Mouse (Mus musculus) liver, postnatal 0 days (tissue): ENCODE data around the gene Gm6763. TPM values are rescaled to one million over a fixed set of nuclear protein-coding genes. Genes with fewer than 3 reads are reported as not detected.
"Not testable (repeated sequence)": the region's sequence is repeated elsewhere in the genome, so short reads cannot be mapped to it uniquely, and the experiment has no call there.

Experiments used
- ATAC-seq: fragments of 200-750 bp; cut with Nextera tagmentation; 2 replicates; pipeline ENCODE4 v1.8.0; 2017; ENCODE audit warnings: mild to moderate bottlenecking, moderate library complexity
- DNase-seq: peaks from one replicate; pipeline ENCODE4 v3.0.0-alpha.2; 2016
- H3K27ac ChIP-seq: fragments of 300-500 bp; sonication (generic); 2 replicates; pipeline ENCODE4 v1.5.1; 2014; ENCODE audit warnings: antibody characterized with exemption, moderate library complexity, mild to moderate bottlenecking, low read depth
- H3K27me3 ChIP-seq: fragments of 300-500 bp; sonication (generic); 2 replicates; pipeline ENCODE4 v1.6.1; 2014; ENCODE audit warnings: low read length, control low read depth, mixed read lengths; ENCODE audit not compliant: insufficient read depth
- H3K36me3 ChIP-seq: fragments of 300-500 bp; sonication (generic); replicated peaks from 2 replicates; pipeline ENCODE4 v1.6.1; 2014; ENCODE audit warnings: mild to moderate bottlenecking, control low read depth, low read length, moderate library complexity, mixed read lengths; ENCODE audit not compliant: insufficient read depth
- H3K4me1 ChIP-seq: fragments of 300-500 bp; sonication (generic); 2 replicates; pipeline ENCODE4 v1.6.1; 2014; ENCODE audit warnings: antibody characterized with exemption, mild to moderate bottlenecking, control low read depth; ENCODE audit not compliant: insufficient read depth
- H3K4me2 ChIP-seq: fragments of 300-500 bp; sonication (generic); 2 replicates; pipeline ENCODE4 v1.6.1; 2014; ENCODE audit warnings: low read depth, mild to moderate bottlenecking, low read length, moderate library complexity, mixed read lengths
- H3K4me3 ChIP-seq: fragments of 300-500 bp; sonication (generic); 2 replicates; pipeline ENCODE4 v1.5.1; 2014; ENCODE audit warnings: low read depth, low read length
- H3K9ac ChIP-seq: fragments of 300-500 bp; sonication (generic); replicated peaks from 2 replicates; pipeline ENCODE4 v1.6.1; 2014; ENCODE audit warnings: mild to moderate bottlenecking, moderate library complexity
- H3K9me3 ChIP-seq: fragments of 300-500 bp; sonication (generic); 2 replicates; pipeline ENCODE4 v1.6.1; 2016; ENCODE audit warnings: mild to moderate bottlenecking, control low read depth, low read length, mixed read lengths
- CTCF ChIP-seq: sonication (generic); IDR thresholded peaks from 2 replicates; pipeline ENCODE4 v1.5.1; 2016; ENCODE audit warnings: antibody characterized with exemption, low read depth
- EP300 ChIP-seq: IDR thresholded peaks from 2 replicates; pipeline ENCODE4 v1.6.1; 2016; ENCODE audit warnings: antibody characterized with exemption, low read depth, mild to moderate bottlenecking
- WGBS: fragments of 180-500 bp; shearing (Covaris S2); extraction: QIAGEN DNeasy Blood & Tissue Kit; methylation state at CpG from one replicate; pipeline ENCODE4 v1.1.7; 2014; ENCODE audit not compliant: insufficient replicate concordance; 5-methylcytosine and 5-hydroxymethylcytosine counted together
- polyA plus RNA-seq: library from polyadenylated mRNA; unstranded; fragments of >200 nt; fragmentation: Nextera tagmentation; extraction: Ambion mirVana; gene quantifications from 2 replicates; pipeline ENCODE4 v1.2.1, GENCODE M21; 2015

Gm6763 gene
- not detected in 2 replicates for polyA plus RNA-seq

- not testable (repeated sequence) for H3K27ac ChIP-seq, H3K27me3 ChIP-seq, H3K36me3 ChIP-seq, DNase-seq, H3K4me2 ChIP-seq, H3K4me1 ChIP-seq, H3K9ac ChIP-seq, ATAC-seq, H3K9me3 ChIP-seq, H3K4me3 ChIP-seq
- WGBS: no CpG with 5 or more reads among the region's 3 CpGs
These were observed at the start of gene Gm6763 for GRCm38 (mm10) chr10:104151197-104151596. Gm6763 (plus strand) TSS chr10:104151497.

DNA sequence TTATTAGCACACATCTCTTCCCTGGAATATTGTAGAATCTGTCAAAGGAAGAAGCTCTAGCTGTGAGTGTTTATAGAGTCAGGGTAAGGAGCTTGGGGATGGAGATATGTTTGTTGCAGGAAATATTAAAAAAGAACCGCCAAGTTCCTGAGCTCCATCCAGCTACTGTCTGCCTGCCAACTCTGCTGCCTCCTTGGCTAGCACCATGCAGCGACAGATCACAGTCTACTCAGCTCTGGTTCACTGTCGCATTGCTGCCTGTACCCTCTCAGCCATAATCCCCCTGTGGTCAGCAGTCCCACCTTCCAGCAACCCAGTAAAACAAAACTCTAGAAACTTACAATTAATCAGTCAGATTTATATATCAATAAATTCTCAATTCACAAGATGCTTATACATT lies 41.3 kb upstream of the Gm6763 start:
- Histone ChIP-seq H3K4me3 (no peak overlapping the region), H3K4me1 (no peaks in the 10 kb centered on the region), H3K27me3 (no peaks in the 10 kb centered on the region), H3K4me2 (no peak overlapping the region), H3K9ac (no peak overlapping the region), H3K36me3 (no peaks in the 10 kb centered on the region), H3K27ac (no peak overlapping the region), H3K9me3 (no peaks in the 10 kb centered on the region)
- DNase-seq (no peak), ATAC-seq (no peak)
- TF ChIP-seq EP300 (no peak), CTCF (no peak)
- WGBS: 77% methylated on average over 3 of the region's 3 CpGs

- Histone ChIP-seq H3K27me3 (no peaks in the 10 kb centered on the region), H3K36me3 (no peaks in the 10 kb centered on the region), H3K4me3 (no peak overlapping the region), H3K9ac (no peak overlapping the region), H3K27ac (no peak overlapping the region), H3K4me2 (no peak overlapping the region), H3K4me1 (no peaks in the 10 kb centered on the region), H3K9me3 (no peaks in the 10 kb centered on the region)
- no peak for DNase-seq
- no peak for ATAC-seq
- 53% methylated on average over 2 of the region's 2 CpGs for WGBS
- TF ChIP-seq CTCF: no peak
- TF ChIP-seq EP300: no peak
These were observed 33.0 kb upstream of the Gm6763 start for GRCm38 (mm10) chr10:104118312-104118711.

- not testable (repeated sequence) for H3K9ac ChIP-seq, H3K4me2 ChIP-seq, H3K4me3 ChIP-seq, H3K27me3 ChIP-seq, ATAC-seq, H3K36me3 ChIP-seq, DNase-seq, H3K4me1 ChIP-seq, H3K9me3 ChIP-seq, H3K27ac ChIP-seq
- no CpG with 5 or more reads among the region's 3 CpGs for WGBS
These were observed 8.6 kb upstream of the Gm6763 start, which contains the start of gene Gm21293 for GRCm38 (mm10) chr10:104142687-104143086. Gm21293 (plus strand) TSS chr10:104142987.

GRCm38 (mm10) chr10:104159706-104160105 lies 8.4 kb downstream of the Gm6763 start, which contains the start of gene Gm8764:
Gm8764 (plus strand) TSS chr10:104160006.
- H3K4me2 ChIP-seq, ATAC-seq, H3K9me3 ChIP-seq, H3K27ac ChIP-seq, H3K9ac ChIP-seq, H3K27me3 ChIP-seq, H3K4me1 ChIP-seq, H3K4me3 ChIP-seq, H3K36me3 ChIP-seq, DNase-seq: not testable (repeated sequence)
- WGBS: no CpG with 5 or more reads among the region's 3 CpGs

GRCm38 (mm10) chr10:104168215-104168614 lies 16.9 kb downstream of the Gm6763 start, which contains the start of gene Gm21304:
Gm21304 (plus strand) TSS chr10:104168515.
- not testable (repeated sequence) for DNase-seq, H3K4me3 ChIP-seq, H3K36me3 ChIP-seq, ATAC-seq, H3K27ac ChIP-seq, H3K27me3 ChIP-seq, H3K9me3 ChIP-seq, H3K4me1 ChIP-seq, H3K4me2 ChIP-seq, H3K9ac ChIP-seq
- no CpG with 5 or more reads among the region's 3 CpGs for WGBS

GRCm38 (mm10) chr10:104176724-104177123 lies 25.4 kb downstream of the Gm6763 start, which contains the start of gene Gm21312:
Gm21312 (plus strand) TSS chr10:104177024.
- H3K4me3 ChIP-seq, H3K4me1 ChIP-seq, H3K36me3 ChIP-seq, DNase-seq, H3K4me2 ChIP-seq, H3K9ac ChIP-seq, H3K27me3 ChIP-seq, H3K27ac ChIP-seq, H3K9me3 ChIP-seq, ATAC-seq: not testable (repeated sequence)
- WGBS: no CpG with 5 or more reads among the region's 3 CpGs

- H3K36me3 ChIP-seq, DNase-seq, H3K27me3 ChIP-seq, H3K4me2 ChIP-seq, H3K4me3 ChIP-seq, ATAC-seq, H3K4me1 ChIP-seq, H3K27ac ChIP-seq, H3K9ac ChIP-seq, H3K9me3 ChIP-seq: not testable (repeated sequence)
- no CpG with 5 or more reads among the region's 3 CpGs for WGBS
These were observed 33.9 kb downstream of the Gm6763 start, which contains the start of gene Gm20765 for GRCm38 (mm10) chr10:104185233-104185632. Gm20765 (plus strand) TSS chr10:104185533.

- no CpG with 5 or more reads among the region's 3 CpGs for WGBS
- not testable (repeated sequence) for H3K27me3 ChIP-seq, DNase-seq, H3K27ac ChIP-seq, ATAC-seq, H3K36me3 ChIP-seq, H3K9ac ChIP-seq, H3K9me3 ChIP-seq, H3K4me2 ChIP-seq, H3K4me1 ChIP-seq, H3K4me3 ChIP-seq
These were observed 42.4 kb downstream of the Gm6763 start, which contains the start of gene Gm4340 for GRCm38 (mm10) chr10:104193742-104194141. Gm4340 (plus strand) TSS chr10:104194042.
